Mouse (Mus musculus) embryonic stem cell, embryonic (primary cell): ENCODE results near the gene Sec22b.

Experiments used
- CTCF ChIA-PET, 4 experiments: fragments of 300-600 bp in 2 of 4; fragments of 350-600 bp in 2 of 4; sonication (Branson Sonifier 250); formaldehyde crosslinking; loops; one replicate each; lab custom pipeline; 2022; ENCODE audit warnings: inconsistent platforms in 2 of 4; lab: Charles Lee
- POLR2A ChIA-PET, 4 experiments: fragments of 300-600 bp in 2 of 4; fragments of 350-600 bp in 2 of 4; sonication (Branson Sonifier 250); formaldehyde crosslinking; loops; one replicate each; lab custom pipeline; 2022; ENCODE audit warnings: antibody characterized with exemption in 4 of 4, inconsistent platforms in 1 of 4; lab: Charles Lee

The Sec22b gene

DNA sequence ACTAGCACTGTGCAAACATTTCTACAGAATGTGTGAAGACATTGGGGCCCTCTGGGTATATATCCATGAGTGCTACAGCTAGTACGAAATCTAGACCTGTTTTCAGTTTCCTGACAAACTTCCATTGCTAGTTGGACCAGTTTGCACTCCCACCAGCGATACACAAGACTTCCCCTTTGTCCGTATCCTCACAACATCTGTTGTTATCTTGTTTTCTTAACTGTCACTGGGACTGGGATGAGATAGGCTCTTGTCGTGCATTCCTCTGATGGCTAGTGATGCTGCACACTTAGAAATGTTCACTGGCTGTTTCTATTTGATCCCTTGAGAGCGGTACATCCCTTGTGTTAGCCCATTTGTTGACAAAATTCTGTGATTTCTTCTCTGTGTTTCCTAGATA lies 49.0 kb downstream of the Sec22b start:
- ChIA-PET POLR2A (interaction anchor here in 1 of 4 experiments (0.6 kb wide), 1 partner anchor 8 kb away, joined by 5 read pairs; no protein-coding TSS in a partner anchor), CTCF (no interaction called here)

GRCm38 (mm10) chr3:97951134-97951533 lies 50.1 kb downstream of the Sec22b start:
- CTCF ChIA-PET = no interaction called here
- POLR2A ChIA-PET = no interaction called here

- ChIA-PET CTCF (no interaction called here), POLR2A (no interaction called here)
These were observed 52.2 kb downstream of the Sec22b start for GRCm38 (mm10) chr3:97953196-97953595.

- POLR2A ChIA-PET = no interaction called here
- CTCF ChIA-PET = no interaction called here
These were observed 55.3 kb downstream of the Sec22b start for GRCm38 (mm10) chr3:97956322-97956721.

DNA sequence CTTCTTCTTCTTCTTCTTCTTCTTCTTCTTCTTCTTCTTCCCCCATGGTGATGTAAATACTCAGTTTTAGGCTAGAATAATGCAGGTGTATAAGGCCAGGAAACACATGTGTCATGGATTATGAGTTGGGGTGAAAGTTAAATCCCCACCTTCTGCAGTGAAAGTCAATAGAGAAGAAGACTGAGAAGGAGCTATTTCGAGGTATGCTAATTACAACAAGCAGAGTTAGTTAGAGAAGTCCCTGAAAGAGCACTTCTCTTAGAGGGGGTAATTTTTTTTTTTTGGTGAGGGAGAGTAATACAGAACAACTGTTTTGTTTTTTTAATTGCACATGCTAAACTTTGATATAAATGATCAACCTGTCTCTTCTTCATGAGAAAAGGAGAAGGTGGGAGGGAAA lies 55.9 kb downstream of the Sec22b start:
- CTCF ChIA-PET = no interaction called here
- POLR2A ChIA-PET = no interaction called here

GRCm38 (mm10) chr3:97960783-97961594 lies 60.0 kb downstream of the Sec22b start:
- POLR2A ChIA-PET = interaction anchor here in 2 of 4 experiments (0.5 to 1.0 kb wide), 4 partner anchors 53 to 849 kb away, joined by 3 read pairs; partner anchors contain the start of gene Notch2 (in 1 of the 2)

GRCm38 (mm10) chr3:97961962-97962361 lies 61.0 kb downstream of the Sec22b start:
- POLR2A ChIA-PET = interaction anchor here in 2 of 4 experiments (1.0 to 1.6 kb wide), 2 partner anchors 52 to 61 kb away, joined by 3 to 4 read pairs; partner anchors contain the start of genes Notch2 (in 1 of the 2) and Sec22b (in 1 of the 2)

More at GRCm38 (mm10) chr3:97960783-97961594, 60.0 kb downstream of the Sec22b start:
- CTCF ChIA-PET = interaction anchor here in 3 of 4 experiments (0.6 to 0.8 kb wide), 3 partner anchors 53 to 1520 kb away, joined by 3 read pairs; partner anchors contain the start of gene Notch2 (in 1 of the 3)

DNA sequence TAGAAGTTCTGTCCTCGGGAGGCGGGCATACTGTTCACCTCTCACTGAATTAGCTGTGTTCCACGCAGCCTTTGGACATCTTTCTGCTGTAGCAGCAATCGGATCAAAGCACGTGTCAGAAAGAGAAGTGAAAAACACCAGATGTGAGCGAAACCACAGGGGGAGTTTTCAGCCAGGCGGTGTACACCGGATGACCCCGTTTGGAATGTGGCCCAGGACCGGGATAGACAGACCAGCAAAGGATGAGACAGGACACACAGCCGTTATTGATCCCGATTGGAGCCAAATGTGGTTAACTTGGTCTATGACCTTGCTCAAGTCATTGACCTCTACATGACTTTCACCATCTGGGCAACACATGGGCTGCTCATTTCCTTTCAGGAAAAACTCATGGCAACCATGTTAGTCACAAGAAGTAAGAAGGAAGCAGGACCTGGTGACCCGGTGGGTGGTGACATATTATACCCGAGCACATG lies 63.9 kb downstream of the Sec22b start:
- ChIA-PET CTCF (no interaction called here), POLR2A (interaction anchor here in 1 of 4 experiments (0.7 kb wide), 1 partner anchor 195 kb away, joined by 9 read pairs; no protein-coding TSS in a partner anchor)

More at GRCm38 (mm10) chr3:97961962-97962361, 61.0 kb downstream of the Sec22b start:
- CTCF ChIA-PET = no interaction called here

DNA sequence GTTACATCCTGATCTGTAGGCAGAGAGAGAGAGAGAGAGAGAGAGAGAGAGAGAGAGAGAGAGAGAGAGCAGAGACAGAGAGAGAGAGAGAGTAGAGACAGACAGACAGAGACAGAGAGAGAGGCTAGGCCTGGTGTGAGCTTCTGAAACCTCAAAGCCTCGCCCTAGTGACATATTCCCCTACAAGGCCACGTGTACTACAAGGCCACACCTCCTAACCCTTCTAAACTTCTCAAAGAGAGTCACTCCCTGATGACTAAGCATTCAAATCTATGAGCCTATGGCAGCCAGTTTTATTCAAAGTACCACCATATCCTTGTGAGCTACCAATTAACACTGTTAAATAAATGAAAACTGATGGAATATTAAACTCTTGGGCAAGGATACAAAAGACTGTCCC lies 66.6 kb downstream of the Sec22b start:
- POLR2A ChIA-PET = interaction anchor here in 3 of 4 experiments (0.6 to 1.5 kb wide), 4 partner anchors 30 to 1527 kb away, joined by 3 to 7 read pairs (median 4); no protein-coding TSS in a partner anchor
- CTCF ChIA-PET = no interaction called here

DNA sequence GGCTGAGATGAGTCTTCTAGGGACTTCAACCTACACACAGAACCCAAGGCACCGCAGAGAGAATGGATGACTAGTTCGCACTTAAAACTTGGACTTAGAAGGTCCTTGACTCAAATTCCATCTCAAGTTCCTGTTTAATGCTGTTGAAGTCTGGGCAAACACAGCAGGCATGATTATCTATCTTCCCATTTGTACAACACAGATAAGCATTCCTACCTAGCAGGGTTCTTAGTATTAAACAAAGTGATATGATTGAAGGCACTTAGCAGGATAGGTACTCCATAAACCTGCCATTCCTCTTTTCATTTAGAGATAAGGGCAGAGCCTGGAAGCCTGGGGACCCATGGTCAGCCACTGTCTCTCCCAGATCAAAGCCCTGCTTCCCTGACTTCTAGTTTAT lies 67.2 kb downstream of the Sec22b start:
- ChIA-PET CTCF (no interaction called here), POLR2A (interaction anchor here in 3 of 4 experiments (0.6 to 1.5 kb wide), 4 partner anchors 30 to 1527 kb away, joined by 3 to 7 read pairs (median 4); no protein-coding TSS in a partner anchor)

GRCm38 (mm10) chr3:97969019-97969418 lies 68.0 kb downstream of the Sec22b start:
- CTCF ChIA-PET = no interaction called here
- POLR2A ChIA-PET = no interaction called here

- POLR2A ChIA-PET = interaction anchor here in 2 of 4 experiments (0.6 to 0.8 kb wide), 3 partner anchors 101 to 384 kb away, joined by 3 to 6 read pairs (median 3); no protein-coding TSS in a partner anchor
These were observed 70.1 kb downstream of the Sec22b start for GRCm38 (mm10) chr3:97971117-97971516.

DNA sequence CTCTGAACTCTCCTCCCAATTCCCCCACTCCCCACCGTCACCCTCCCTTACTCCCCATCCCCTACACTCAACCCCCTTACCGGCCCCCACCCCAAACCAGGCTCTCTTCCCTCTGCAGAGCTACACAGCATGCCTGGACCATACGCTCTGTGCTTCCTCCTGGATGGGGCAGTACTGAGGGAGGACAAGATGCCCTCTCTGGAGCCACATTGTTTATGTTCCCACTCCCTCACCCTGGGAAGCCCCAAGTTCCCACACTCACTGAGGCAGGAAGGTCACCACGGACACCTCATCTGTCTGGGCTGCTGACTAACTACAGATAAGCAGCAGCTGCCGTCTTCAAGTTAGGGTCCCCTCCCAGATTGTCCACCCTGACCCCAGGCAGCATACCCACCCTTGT lies 71.2 kb downstream of the Sec22b start:
- ChIA-PET POLR2A (no interaction called here), CTCF (no interaction called here)

More at GRCm38 (mm10) chr3:97971117-97971516, 70.1 kb downstream of the Sec22b start:
- CTCF ChIA-PET = no interaction called here

- ChIA-PET CTCF (no interaction called here), POLR2A (no interaction called here)
These were observed 71.7 kb downstream of the Sec22b start for GRCm38 (mm10) chr3:97972707-97973106.
